Mouse (Mus musculus): ENCODE results near the gene Gramd1a. TPM values are rescaled to one million over a fixed set of nuclear protein-coding genes. Genes with fewer than 3 reads are reported as not detected.

The Gramd1a gene
- polyA plus RNA-seq, 1 experiment, result 60.1 TPM

GRCm38 (mm10) chr7:31123697-31124096 lies 32.0 kb downstream of the Gramd1a start:
- no peak for DNase-seq (ENCODE audit: low spot score)

GRCm38 (mm10) chr7:31122641-31123631 lies 32.8 kb downstream of the Gramd1a start:
- DNase-seq (ENCODE audit: low spot score), result no peak

GRCm38 (mm10) chr7:31119556-31119955 lies 36.1 kb downstream of the Gramd1a start:
- no peak for DNase-seq (ENCODE audit: low spot score)

- DNase-seq (ENCODE audit: low spot score), result no peak
Observed at GRCm38 (mm10) chr7:31118486-31118885, 37.2 kb downstream of the Gramd1a start.

- no peak for DNase-seq (ENCODE audit: low spot score)
Observed at GRCm38 (mm10) chr7:31117465-31117864, 38.2 kb downstream of the Gramd1a start.

- no peak for DNase-seq (ENCODE audit: low spot score)
Observed at GRCm38 (mm10) chr7:31116721-31117145, 39.0 kb downstream of the Gramd1a start.

GRCm38 (mm10) chr7:31115587-31116043 lies 40.1 kb downstream of the Gramd1a start:
- DNase-seq (ENCODE audit: low spot score), result no peak

- DNase-seq (ENCODE audit: low spot score), result no peak
Observed at GRCm38 (mm10) chr7:31115182-31115581, 40.5 kb downstream of the Gramd1a start, which contains the start of gene Hpn. TSS of gene Hpn (minus strand) at chr7:31115290.

GRCm38 (mm10) chr7:31114646-31115045 lies 41.0 kb downstream of the Gramd1a start:
- no peak for DNase-seq (ENCODE audit: low spot score)

- DNase-seq (ENCODE audit: low spot score), result no peak
Observed at GRCm38 (mm10) chr7:31113800-31114199, 41.9 kb downstream of the Gramd1a start.

GRCm38 (mm10) chr7:31112036-31112435 lies 43.7 kb downstream of the Gramd1a start:
- DNase-seq (ENCODE audit: low spot score), result no peak

GRCm38 (mm10) chr7:31110861-31111385 lies 44.8 kb downstream of the Gramd1a start:
- no peak for DNase-seq (ENCODE audit: low spot score)

- DNase-seq (ENCODE audit: low spot score), result no peak
Observed at GRCm38 (mm10) chr7:31109796-31110195, 45.9 kb downstream of the Gramd1a start.

GRCm38 (mm10) chr7:31109091-31109490 lies 46.6 kb downstream of the Gramd1a start:
- no peak for DNase-seq (ENCODE audit: low spot score)

- DNase-seq (ENCODE audit: low spot score), result no peak
Observed at GRCm38 (mm10) chr7:31107781-31108180, 47.9 kb downstream of the Gramd1a start.

GRCm38 (mm10) chr7:31106166-31106565 lies 49.5 kb downstream of the Gramd1a start:
- DNase-seq (ENCODE audit: low spot score), result no peak

GRCm38 (mm10) chr7:31105061-31105768 lies 50.5 kb downstream of the Gramd1a start:
- DNase-seq (ENCODE audit: low spot score), result no peak

- no peak for DNase-seq (ENCODE audit: low spot score)
Observed at GRCm38 (mm10) chr7:31100786-31101185, 54.9 kb downstream of the Gramd1a start.

GRCm38 (mm10) chr7:31099612-31099982 lies 56.1 kb downstream of the Gramd1a start:
- no peak for DNase-seq (ENCODE audit: low spot score)

GRCm38 (mm10) chr7:31098697-31099611 lies 56.7 kb downstream of the Gramd1a start:
- no peak for DNase-seq (ENCODE audit: low spot score)

GRCm38 (mm10) chr7:31097583-31098248 lies 58.0 kb downstream of the Gramd1a start:
- peak; percentile 71 for DNase-seq (ENCODE audit: low spot score)

Measured in urinary bladder, adult 2 months (tissue).